Mouse (Mus musculus) C2C12 (cell line): ENCODE data around the gene Pygo2. TPM values are rescaled to one million over a fixed set of nuclear protein-coding genes. Genes with fewer than 3 reads are reported as not detected.

Experiments used
- H3K27me3 ChIP-seq: one replicate; pipeline ENCODE4 v1.6.1; 2011; ENCODE audit not compliant: control insufficient read depth, insufficient read depth, insufficient read length
- H3K36me3 ChIP-seq: one replicate; pipeline ENCODE4 v1.6.1; 2011; ENCODE audit not compliant: control insufficient read depth, insufficient read depth
- H3K4me3 ChIP-seq: one replicate; pipeline ENCODE4 v1.5.1; 2011; ENCODE audit warnings: mild to moderate bottlenecking, control low read depth; ENCODE audit not compliant: poor library complexity, insufficient read depth, severe bottlenecking
- H3K79me2 ChIP-seq: one replicate; pipeline ENCODE4 v1.6.1; 2011; ENCODE audit not compliant: control insufficient read depth, insufficient read depth
- H3K79me3 ChIP-seq: one replicate; pipeline ENCODE4 v1.6.1; 2011; ENCODE audit warnings: low read depth, control low read depth
- H3ac ChIP-seq: one replicate; pipeline ENCODE3; 2011; ENCODE audit warnings: low read depth; ENCODE audit not compliant: control insufficient read depth, insufficient read length
- CEBPB ChIP-seq: IDR thresholded peaks from one replicate; pipeline ENCODE4 v1.6.1; 2011; ENCODE audit warnings: low read depth, mild to moderate bottlenecking, control low read depth, moderate library complexity
- CTCF ChIP-seq: IDR thresholded peaks from one replicate; pipeline ENCODE4 v1.5.1; 2011; ENCODE audit not compliant: control insufficient read depth, insufficient read depth, insufficient read length
- FOSL1 ChIP-seq: IDR thresholded peaks from one replicate; pipeline ENCODE4 v1.8.0; 2011; ENCODE audit warnings: mild to moderate bottlenecking, low read length; ENCODE audit not compliant: poor library complexity, insufficient read depth, severe bottlenecking
- MAX ChIP-seq: IDR thresholded peaks from one replicate; pipeline ENCODE4 v1.6.1; 2011; ENCODE audit warnings: mild to moderate bottlenecking, control low read depth
- MYOD1 ChIP-seq: IDR thresholded peaks from one replicate; pipeline ENCODE4 v1.6.1; 2011; ENCODE audit warnings: low read depth; ENCODE audit not compliant: control insufficient read depth, insufficient read length
- MYOG ChIP-seq: IDR thresholded peaks from one replicate; pipeline ENCODE4 v1.6.1; 2011; ENCODE audit not compliant: control insufficient read depth, insufficient read length; ENCODE audit errors: extremely low read depth
- USF1 ChIP-seq: IDR thresholded peaks from one replicate; pipeline ENCODE4 v1.6.1; 2011; ENCODE audit warnings: low read depth, mild to moderate bottlenecking, control low read depth, moderate library complexity
- polyA plus RNA-seq: library from polyadenylated mRNA; unstranded; fragments of >200 nt; fragmentation: generic; extraction: Trizol; gene quantifications from one replicate; pipeline ENCODE4 v1.2.1, GENCODE M21; 2012; ENCODE audit warnings: missing spikeins

Gene Pygo2
- polyA plus RNA-seq, 1 experiment, result 53.1 TPM

- H3K79me3 ChIP-seq, result no peaks in the 10 kb centered on the region
- TF ChIP-seq MAX (no peak), FOSL1 (no peak), MYOD1 (no peak), CTCF (no peak), USF1 (no peak), CEBPB (no peak)
- H3K36me3 ChIP-seq, result no peaks in the 10 kb centered on the region
- no peak overlapping the region for H3ac ChIP-seq
- no peaks in the 10 kb centered on the region for H3K27me3 ChIP-seq
- H3K79me2 ChIP-seq, result no peaks in the 10 kb centered on the region
- no peak overlapping the region for H3K4me3 ChIP-seq
Measured at GRCm38 (mm10) chr3:89468268-89468667, 38.3 kb downstream of the Pygo2 start.

- Histone ChIP-seq H3K79me2 (no peaks in the 10 kb centered on the region), H3K27me3 (no peaks in the 10 kb centered on the region), H3K4me3 (no peak overlapping the region), H3K36me3 (no peaks in the 10 kb centered on the region), H3ac (no peak overlapping the region), H3K79me3 (no peaks in the 10 kb centered on the region)
- TF ChIP-seq FOSL1, result no peak
- no peak for TF ChIP-seq MAX
- TF ChIP-seq CTCF, result no peak
- TF ChIP-seq CEBPB, result no peak
Measured at GRCm38 (mm10) chr3:89472280-89472679, 42.3 kb downstream of the Pygo2 start.

- Histone ChIP-seq H3ac (no peak overlapping the region), H3K79me3 (no peaks in the 10 kb centered on the region), H3K79me2 (no peaks in the 10 kb centered on the region), H3K36me3 (no peaks in the 10 kb centered on the region), H3K27me3 (no peaks in the 10 kb centered on the region), H3K4me3 (no peak overlapping the region)
- no peak for TF ChIP-seq CEBPB
- no peak for TF ChIP-seq CTCF
- no peak for TF ChIP-seq MYOD1
Measured at GRCm38 (mm10) chr3:89473838-89474237, 43.8 kb downstream of the Pygo2 start.

- TF ChIP-seq CTCF (no peak), MYOG (no peak), CEBPB (no peak), MAX (no peak), MYOD1 (no peak), USF1 (no peak), FOSL1 (no peak)
- Histone ChIP-seq H3K27me3 (no peaks in the 10 kb centered on the region), H3K4me3 (no peak overlapping the region), H3K36me3 (no peaks in the 10 kb centered on the region), H3K79me2 (no peaks in the 10 kb centered on the region), H3K79me3 (no peaks in the 10 kb centered on the region), H3ac (no peak overlapping the region)
Measured at GRCm38 (mm10) chr3:89479055-89479454, 49.0 kb downstream of the Pygo2 start.

- no peak for TF ChIP-seq USF1
- no peak for TF ChIP-seq MYOG
- TF ChIP-seq CTCF, result peak; percentile 4
- no peak for TF ChIP-seq MAX
- no peak for TF ChIP-seq MYOD1
- no peak for TF ChIP-seq CEBPB
- Histone ChIP-seq H3ac (no peak overlapping the region), H3K4me3 (no peak overlapping the region), H3K79me2 (no peaks in the 10 kb centered on the region), H3K27me3 (peaks cover 4% of the 10 kb centered on the region), H3K36me3 (no peaks in the 10 kb centered on the region), H3K79me3 (no peaks in the 10 kb centered on the region)
Measured at GRCm38 (mm10) chr3:89481488-89481887, 51.5 kb downstream of the Pygo2 start.

- Histone ChIP-seq H3K4me3 (no peak overlapping the region), H3K79me2 (no peaks in the 10 kb centered on the region), H3ac (no peak overlapping the region), H3K79me3 (no peaks in the 10 kb centered on the region), H3K36me3 (no peaks in the 10 kb centered on the region), H3K27me3 (peaks cover 10% of the 10 kb centered on the region)
- TF ChIP-seq FOSL1, result no peak
- no peak for TF ChIP-seq CTCF
- no peak for TF ChIP-seq MYOG
- no peak for TF ChIP-seq CEBPB
- no peak for TF ChIP-seq USF1
- no peak for TF ChIP-seq MYOD1
- no peak for TF ChIP-seq MAX
Measured at GRCm38 (mm10) chr3:89482249-89482648, 52.2 kb downstream of the Pygo2 start.

Other genes starting within 250 kb of the Pygo2 start
- 27.4 TPM for gene Fam189b, start 247.1 kb upstream of the Pygo2 start, polyA plus RNA-seq
- gene Gba, start 227.3 kb upstream of the Pygo2 start, polyA plus RNA-seq, result 40.6 TPM
- 9.1 TPM for gene Thbs3, start 215.0 kb upstream of the Pygo2 start, polyA plus RNA-seq
- 248 TPM for gene Mtx1, start 203.1 kb upstream of the Pygo2 start, polyA plus RNA-seq
- gene Muc1, start 201.2 kb upstream of the Pygo2 start, polyA plus RNA-seq, result 0.20 TPM
- gene Krtcap2, start 184.2 kb upstream of the Pygo2 start, polyA plus RNA-seq, result 299 TPM
- gene Trim46, start 183.9 kb upstream of the Pygo2 start, polyA plus RNA-seq, result 11.0 TPM
- gene Dpm3, start 170.9 kb upstream of the Pygo2 start, polyA plus RNA-seq, result 228 TPM
- 48.7 TPM for gene Slc50a1, start 159.6 kb upstream of the Pygo2 start, polyA plus RNA-seq
- 13.9 TPM for gene Efna1, start 149.1 kb upstream of the Pygo2 start, polyA plus RNA-seq
- 2.9 TPM for gene Efna3, start 107.2 kb upstream of the Pygo2 start, polyA plus RNA-seq
- 13.3 TPM for gene Efna4, start 92.2 kb upstream of the Pygo2 start, polyA plus RNA-seq
- gene Adam15, start 80.2 kb upstream of the Pygo2 start, polyA plus RNA-seq, result 60.2 TPM
- gene Dcst2, start 68.2 kb upstream of the Pygo2 start, polyA plus RNA-seq, result 0.01 TPM
- gene Dcst1, start 65.0 kb upstream of the Pygo2 start, polyA plus RNA-seq, result 0.20 TPM
- 29.5 TPM for gene Zbtb7b, start 35.4 kb upstream of the Pygo2 start, polyA plus RNA-seq
- not detected for gene Lenep, start 27.4 kb upstream of the Pygo2 start, polyA plus RNA-seq
- 11.0 TPM for gene Flad1, start 18.3 kb upstream of the Pygo2 start, polyA plus RNA-seq
- gene Cks1b, start 11.8 kb upstream of the Pygo2 start, polyA plus RNA-seq, result 446 TPM
- 86.3 TPM for gene Shc1, start 11.8 kb upstream of the Pygo2 start, polyA plus RNA-seq
- 34.6 TPM for gene Pbxip1, start 6.5 kb downstream of the Pygo2 start, polyA plus RNA-seq
- 36.6 TPM for gene Pmvk, start 24.3 kb downstream of the Pygo2 start, polyA plus RNA-seq
- gene Kcnn3, start 90.0 kb downstream of the Pygo2 start, polyA plus RNA-seq, result 0.01 TPM